ENCODE assay signal across 8 mouse cellular contexts in genomic region chr5:66609306-66609705, GRCm38 (mm10). TPM values are rescaled to one million over a fixed set of nuclear protein-coding genes. Genes with fewer than 3 reads are reported as not detected.
DNase-seq lines count a peak whose midpoint lies in the region; ATAC-seq and TF ChIP-seq lines count a peak whose summit lies in the region.
"Had no signal": no experiment of that assay in that cellular context is flagged by ENCODE, and none has a peak within 500 bp of the region (broad histone marks: within the 10 kb centered on the region; RNA-seq: fewer than 3 reads in every experiment).

No protein-coding gene starts in this region.

- TF ChIP-seq CTCF in thymus, adult 2 months (IDR thresholded peaks at IDR 0.05; ENCODE audit: borderline replicate concordance, control insufficient read depth, extremely low read depth, insufficient read depth, low read length, poor library complexity), result no peak

- DNase-seq in heart, embryonic 10.5 days (ENCODE audit: low spot score), result no peak
- DNase-seq in heart, postnatal 4 days, result no peak
- no peak for DNase-seq in neural tube, embryonic 10.5 days (ENCODE audit: extremely low spot score, low spot score)
- no peak for DNase-seq in thymus, adult 2 months
- no peak for DNase-seq in spleen, postnatal 36 days (ENCODE audit: low spot score in 2 of 2)

- H3K27me3 ChIP-seq in heart, embryonic 10.5 days (ENCODE audit: insufficient read depth, poor library complexity, severe bottlenecking), result no peaks in the 10 kb centered on the region
- H3K27me3 ChIP-seq in neural tube, embryonic 13.5 days, result no peaks in the 10 kb centered on the region
- H3K27me3 ChIP-seq in heart, embryonic 15.5 days, result no peaks in the 10 kb centered on the region
- H3K27me3 ChIP-seq in thymus, adult 2 months (ENCODE audit: control insufficient read depth, insufficient read depth, low read length), result no peaks in the 10 kb centered on the region
- H3K27me3 ChIP-seq: hindbrain, embryonic 15.5 days had no signal

- H3K4me1 ChIP-seq in heart, embryonic 10.5 days, result peaks cover 71% of the 10 kb centered on the region
- peaks cover 62% of the 10 kb centered on the region for H3K4me1 ChIP-seq in neural tube, embryonic 13.5 days (replicated peaks)
- peaks cover 55% of the 10 kb centered on the region for H3K4me1 ChIP-seq in heart, embryonic 15.5 days (replicated peaks)
- no peaks in the 10 kb centered on the region for H3K4me1 ChIP-seq in thymus, adult 2 months (replicated peaks; ENCODE audit: control insufficient read depth, insufficient read depth, low read length)

- no peak for ATAC-seq in neural tube, embryonic 13.5 days (ENCODE audit: low read depth)
- 0 out of 2 replicates have a peak, but pooled peaks have one; percentile 33 for ATAC-seq in heart, embryonic 15.5 days (replicated peaks; ENCODE audit: insufficient number of reproducible peaks, insufficient read depth, low FRiP score, low read depth)

- WGBS in heart, embryonic 10.5 days, result 29% methylated on average over 7 of the region's 7 CpGs
- WGBS in neural tube, embryonic 13.5 days, result 17% methylated on average over 7 of the region's 7 CpGs
- WGBS in heart, embryonic 15.5 days, result 27% methylated on average over 7 of the region's 7 CpGs
- WGBS in thymus, adult 2 months, result 85% methylated on average over 7 of the region's 7 CpGs

- no peak overlapping the region for H3K4me3 ChIP-seq in heart, embryonic 10.5 days
- no peak overlapping the region for H3K4me3 ChIP-seq in neural tube, embryonic 13.5 days
- no peak overlapping the region for H3K4me3 ChIP-seq in heart, embryonic 15.5 days
- no peak overlapping the region for H3K4me3 ChIP-seq in thymus, adult 2 months (ENCODE audit: control insufficient read depth, insufficient read depth, low read length)
- H3K4me3 ChIP-seq: hindbrain, embryonic 15.5 days had no signal

- TF ChIP-seq POLR2A in thymus, adult 2 months (IDR thresholded peaks at IDR 0.05; ENCODE audit: control insufficient read depth, extremely low read depth, insufficient read depth, low read length, poor library complexity), result no peak

- H3K9ac ChIP-seq in neural tube, embryonic 13.5 days, result no peak overlapping the region
- H3K9ac ChIP-seq in heart, embryonic 15.5 days, result no peak overlapping the region
- H3K9ac ChIP-seq: hindbrain, embryonic 15.5 days had no signal

- H3K4me2 ChIP-seq in neural tube, embryonic 13.5 days, result 0 out of 2 replicates have a peak overlapping the region, but pooled peaks have one; percentile 3
- H3K4me2 ChIP-seq in heart, embryonic 15.5 days, result peak overlapping the region; percentile 26; the same call in 1 of the 2 replicates
- H3K4me2 ChIP-seq: hindbrain, embryonic 15.5 days had no signal

- no peaks in the 10 kb centered on the region for H3K9me3 ChIP-seq in heart, embryonic 10.5 days
- H3K9me3 ChIP-seq in neural tube, embryonic 13.5 days, result no peaks in the 10 kb centered on the region
- H3K9me3 ChIP-seq in heart, embryonic 15.5 days (replicated peaks), result no peaks in the 10 kb centered on the region
- H3K9me3 ChIP-seq: hindbrain, embryonic 15.5 days had no signal

- peak overlapping the region; percentile 23 for H3K27ac ChIP-seq in heart, embryonic 10.5 days
- H3K27ac ChIP-seq in neural tube, embryonic 13.5 days (replicated peaks), result peak overlapping the region; percentile 57
- peak overlapping the region; percentile 62 for H3K27ac ChIP-seq in heart, embryonic 15.5 days
- no peak overlapping the region for H3K27ac ChIP-seq in thymus, adult 2 months (ENCODE audit: control insufficient read depth, insufficient read depth, low read length)
- H3K27ac ChIP-seq: hindbrain, embryonic 15.5 days had no signal

- no peaks in the 10 kb centered on the region for H3K36me3 ChIP-seq in heart, embryonic 10.5 days
- no peaks in the 10 kb centered on the region for H3K36me3 ChIP-seq in neural tube, embryonic 13.5 days
- no peaks in the 10 kb centered on the region for H3K36me3 ChIP-seq in heart, embryonic 15.5 days
- no peaks in the 10 kb centered on the region for H3K36me3 ChIP-seq in thymus, adult 2 months (ENCODE audit: control insufficient read depth, insufficient read depth, low read length)
- H3K36me3 ChIP-seq: hindbrain, embryonic 15.5 days had no signal

RNA-seq across cellular contexts. Expression of gene Apbb2, which starts 9.3 kb away (rescaled TPM):
- polyA plus RNA-seq in heart, embryonic 10.5 days (2016; fragmentation: Nextera tagmentation; extraction: Ambion mirVana), result 25.1 and 28.9 TPM in 2 replicates
- 10 to 100 TPM; 60.9 to 66.7 TPM for total RNA-seq in heart, postnatal 4 days (2021)
- 108 and 123 TPM in 2 replicates for polyA plus RNA-seq in neural tube, embryonic 13.5 days (2015; fragmentation: Nextera tagmentation; extraction: Ambion mirVana)
- 32.6 and 35.5 TPM in 2 replicates for polyA plus RNA-seq in heart, embryonic 15.5 days (2015; fragmentation: Nextera tagmentation; extraction: Ambion mirVana)
- polyA plus RNA-seq in thymus, adult 2 months (2012; rRNA removed), result 2.6 and 3.6 TPM in 2 replicates
